Mouse (Mus musculus): Measurements from ENCODE around the gene Gpr158. TPM values are rescaled to one million over a fixed set of nuclear protein-coding genes. Genes with fewer than 3 reads are reported as not detected.
"Not testable (repeated sequence)": the region's sequence is repeated elsewhere in the genome, so short reads cannot be mapped to it uniquely, and the experiment has no call there.

Gpr158 gene
- under 1 TPM; 0.05 to 0.14 TPM for total RNA-seq (2021)

DNA sequence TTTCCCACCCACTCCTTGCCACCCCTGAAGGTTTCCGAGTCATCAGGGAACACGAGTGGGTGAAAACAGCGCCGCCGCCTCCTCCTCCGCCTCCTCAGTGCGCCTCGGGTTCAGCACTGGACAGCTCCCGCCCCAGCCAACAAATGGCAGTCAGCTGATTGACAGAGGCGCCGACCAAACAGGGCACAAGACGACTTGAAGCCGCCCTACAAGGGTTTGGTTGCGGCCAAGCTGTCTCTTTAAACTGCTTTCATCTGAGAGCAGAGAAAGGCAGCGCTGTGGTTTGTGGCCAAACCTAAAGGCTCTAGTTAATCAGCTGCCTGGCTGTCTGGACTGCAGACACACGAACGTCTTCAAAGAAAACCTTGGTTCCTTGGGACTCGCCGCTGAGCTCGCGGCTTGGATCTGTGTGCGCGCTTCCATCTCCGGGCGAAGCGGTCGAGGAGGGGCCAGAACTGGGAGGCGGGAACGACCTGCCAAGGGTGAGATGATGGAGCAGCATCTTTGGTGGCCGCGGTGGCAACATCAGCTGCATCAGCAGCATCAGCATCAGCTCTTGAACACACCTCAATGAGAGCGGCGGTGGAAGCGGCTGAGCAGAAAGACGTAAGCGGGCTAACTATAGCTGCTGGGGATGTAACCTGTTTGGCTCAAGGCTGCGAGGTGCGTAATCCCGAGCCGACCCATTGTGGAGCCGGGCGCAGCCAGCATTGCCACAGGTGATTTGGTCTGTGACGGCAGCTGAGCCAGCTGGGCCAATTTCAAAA lies at the start of gene Gpr158:
TSS of gene Gpr158 (plus strand) at position 198 of the 767 bp plus-strand sequence.
- peak; percentile 91 for DNase-seq

DNA sequence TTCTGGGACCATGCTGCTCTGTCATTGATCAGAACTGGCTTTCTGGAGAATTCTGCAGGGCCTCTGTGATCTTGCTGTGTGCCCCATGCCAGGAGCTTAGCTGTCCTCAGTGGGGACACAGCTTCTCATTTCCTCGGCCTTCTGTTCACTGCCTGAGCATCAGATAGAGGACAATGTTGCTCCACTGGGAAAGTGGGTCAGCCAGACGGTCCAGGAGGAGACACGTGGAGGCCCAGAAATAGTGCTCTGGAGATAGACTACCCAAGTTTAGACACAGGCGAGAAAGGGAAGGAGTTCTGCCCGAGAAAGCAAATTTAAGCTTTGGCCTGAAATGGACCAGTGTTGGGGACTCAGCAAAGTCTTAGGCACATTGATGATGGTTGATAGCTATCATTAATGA lies 23.5 kb upstream of the Gpr158 start:
- DNase-seq = no peak

DNA sequence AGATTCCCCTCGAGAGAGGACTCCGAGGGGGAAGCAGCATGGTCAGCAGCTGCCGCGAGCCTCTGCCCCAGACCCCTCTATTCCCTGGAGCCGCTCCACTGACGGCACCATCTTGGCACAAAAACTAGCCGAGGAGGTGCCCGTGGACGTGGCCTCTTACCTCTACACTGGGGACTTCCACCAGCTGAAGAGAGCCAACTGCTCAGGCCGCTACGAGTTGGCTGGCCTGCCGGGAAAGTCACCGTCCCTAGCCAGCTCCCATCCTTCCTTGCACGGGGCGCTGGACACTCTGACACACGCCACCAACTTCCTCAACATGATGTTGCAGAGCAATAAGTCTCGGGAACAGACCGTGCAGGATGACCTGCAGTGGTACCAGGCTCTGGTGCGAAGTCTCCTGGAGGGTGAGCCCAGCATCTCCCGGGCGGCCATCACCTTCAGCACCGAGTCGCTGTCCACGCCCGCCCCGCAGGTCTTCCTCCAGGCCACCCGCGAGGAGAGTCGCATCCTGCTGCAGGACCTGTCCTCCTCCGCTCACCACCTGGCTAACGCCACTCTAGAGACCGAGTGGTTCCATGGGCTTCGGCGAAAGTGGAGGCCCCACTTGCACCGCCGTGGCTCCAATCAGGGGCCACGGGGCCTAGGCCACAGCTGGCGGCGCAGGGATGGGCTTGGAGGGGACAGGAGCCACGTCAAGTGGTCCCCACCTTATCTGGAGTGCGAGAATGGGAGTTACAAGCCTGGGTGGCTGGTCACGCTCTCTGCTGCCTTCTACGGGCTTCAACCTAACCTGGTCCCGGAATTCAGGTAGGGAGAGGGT lies 1.2 kb downstream of the Gpr158 start:
- DNase-seq = peak; percentile 44

DNA sequence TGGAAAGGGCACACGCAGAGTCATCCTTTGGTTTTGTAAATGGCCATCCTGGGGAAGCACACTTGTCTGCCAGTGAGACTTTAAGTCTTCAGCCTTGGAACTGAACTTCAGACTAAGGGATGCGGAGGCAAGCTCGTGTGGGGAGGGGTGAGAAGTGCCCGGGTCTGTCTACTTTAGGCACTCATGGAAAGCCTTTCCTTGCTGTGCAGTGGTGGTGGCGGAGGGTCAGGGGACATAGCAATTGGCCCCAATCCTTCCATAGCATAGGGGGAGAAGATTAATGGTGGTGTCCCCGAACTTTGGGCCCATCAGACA lies 1.8 kb downstream of the Gpr158 start:
- DNase-seq = no peak

DNA sequence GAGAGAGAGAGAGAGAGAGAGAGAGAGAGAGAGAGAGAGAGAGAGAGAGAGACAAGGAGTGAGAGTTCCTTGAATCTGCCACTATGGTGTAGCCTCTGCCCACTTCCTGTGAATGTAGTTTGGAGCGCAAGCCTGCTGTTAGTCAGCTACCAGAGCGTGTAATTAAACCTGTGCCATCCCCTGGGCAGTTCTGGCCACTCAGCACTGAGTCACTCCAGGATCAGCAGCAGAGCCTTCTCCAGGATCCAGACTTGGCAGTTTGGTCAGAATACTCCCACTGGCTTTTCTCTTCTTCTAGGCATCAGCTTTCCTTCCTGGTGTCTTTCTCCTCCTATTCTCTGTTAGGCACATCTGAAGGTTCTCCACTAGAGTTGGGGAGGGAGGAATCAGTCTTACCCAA lies 2.2 kb downstream of the Gpr158 start:
- DNase-seq = no peak

DNA sequence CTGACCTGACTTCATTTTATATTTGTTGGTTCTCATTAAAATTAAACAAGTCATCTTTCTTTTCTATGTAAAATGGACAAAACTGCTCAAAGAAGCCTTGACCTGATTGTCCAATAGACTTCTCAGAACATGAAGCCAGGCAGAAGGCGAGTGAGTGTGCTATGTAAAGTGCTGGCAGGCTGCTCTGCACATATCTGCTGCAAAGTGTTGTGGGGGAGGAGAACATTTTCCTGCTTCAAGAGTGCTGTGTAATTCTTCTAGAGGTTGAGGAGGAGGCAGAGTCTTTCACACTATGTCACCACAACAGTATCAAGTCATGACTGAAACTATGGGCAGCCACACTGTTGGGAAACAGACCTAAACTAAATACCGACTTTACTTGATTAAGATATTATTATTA lies 12.2 kb downstream of the Gpr158 start:
- DNase-seq = no peak

DNA sequence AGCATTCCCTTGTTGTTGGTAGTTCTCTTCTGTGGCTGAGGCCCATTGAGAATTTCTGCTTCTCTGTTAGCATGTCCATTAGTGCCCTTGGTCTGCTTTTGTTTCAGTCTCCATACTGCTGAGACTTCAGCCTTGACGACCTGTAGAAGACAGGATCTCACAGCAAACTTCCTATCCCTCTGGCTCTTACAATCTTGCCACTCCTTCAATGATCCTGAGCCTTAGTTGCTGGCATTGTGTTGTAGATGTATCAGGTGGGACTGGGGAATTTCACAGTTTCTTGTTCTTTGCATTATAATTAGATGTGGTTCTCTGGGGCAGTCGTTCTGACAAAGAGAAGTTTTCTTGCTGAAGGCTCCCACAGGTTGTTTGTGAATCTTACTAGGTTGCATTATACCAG lies 25.4 kb downstream of the Gpr158 start:
- no peak for DNase-seq

DNA sequence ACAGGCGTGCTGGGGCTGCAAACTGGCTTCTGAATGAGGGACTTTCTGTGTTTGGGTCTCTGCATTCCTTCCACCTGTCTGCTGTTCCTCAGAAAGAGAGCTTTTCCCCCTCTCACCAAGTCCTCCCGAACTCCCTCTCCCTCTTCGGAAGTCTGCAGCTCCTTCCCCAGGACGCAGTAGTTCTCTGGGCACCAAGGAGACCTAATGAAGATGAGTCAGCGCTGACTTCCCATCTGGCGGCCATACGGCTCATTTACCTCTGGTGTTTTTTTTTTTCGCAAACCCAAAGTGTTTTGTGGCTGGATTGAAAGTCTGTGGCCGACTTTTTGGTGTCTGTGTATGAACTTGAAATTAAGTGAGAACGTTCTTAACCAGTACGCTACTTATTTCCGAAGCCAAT lies 30.0 kb downstream of the Gpr158 start:
- DNase-seq = no peak

DNA sequence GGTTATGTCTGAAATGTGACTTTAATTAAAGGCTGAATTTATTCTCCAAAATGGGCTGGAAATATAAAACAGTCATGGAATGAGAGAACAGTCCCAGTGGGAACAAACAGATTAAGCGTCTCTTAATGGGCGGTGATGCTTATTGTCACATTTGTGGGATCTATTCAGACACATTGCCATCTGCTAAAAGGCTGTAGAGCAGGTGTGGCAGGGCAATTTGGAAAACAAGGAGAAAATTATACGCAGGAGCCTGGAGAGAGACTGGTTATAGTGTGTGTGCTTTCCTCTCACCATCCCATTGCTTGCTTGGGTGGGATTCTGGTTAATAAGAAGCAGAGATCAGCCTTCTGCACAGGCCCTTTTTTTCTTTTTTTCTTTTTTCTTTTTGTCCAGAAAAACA lies 32.3 kb downstream of the Gpr158 start:
- DNase-seq = no peak

DNA sequence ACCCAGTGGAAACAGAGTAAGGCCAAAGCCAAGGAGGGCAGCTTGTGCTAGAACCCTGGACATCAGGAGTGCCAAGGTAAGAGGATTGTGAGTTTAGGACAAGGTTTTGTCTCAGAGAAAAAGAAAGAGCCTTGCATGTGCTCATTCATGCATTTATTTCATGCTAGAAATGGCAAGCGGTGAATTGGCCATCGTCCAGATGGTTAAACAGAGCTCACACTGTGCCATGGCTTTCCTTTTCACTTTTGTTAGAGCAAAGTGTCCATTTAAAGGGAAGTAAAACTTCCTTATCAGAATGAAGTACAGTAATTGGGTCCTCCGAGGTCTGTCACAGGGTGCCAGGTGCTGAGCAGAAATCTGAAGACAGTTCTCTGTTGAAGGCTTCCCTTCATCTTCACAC lies 38.3 kb downstream of the Gpr158 start:
- DNase-seq = no peak

DNA sequence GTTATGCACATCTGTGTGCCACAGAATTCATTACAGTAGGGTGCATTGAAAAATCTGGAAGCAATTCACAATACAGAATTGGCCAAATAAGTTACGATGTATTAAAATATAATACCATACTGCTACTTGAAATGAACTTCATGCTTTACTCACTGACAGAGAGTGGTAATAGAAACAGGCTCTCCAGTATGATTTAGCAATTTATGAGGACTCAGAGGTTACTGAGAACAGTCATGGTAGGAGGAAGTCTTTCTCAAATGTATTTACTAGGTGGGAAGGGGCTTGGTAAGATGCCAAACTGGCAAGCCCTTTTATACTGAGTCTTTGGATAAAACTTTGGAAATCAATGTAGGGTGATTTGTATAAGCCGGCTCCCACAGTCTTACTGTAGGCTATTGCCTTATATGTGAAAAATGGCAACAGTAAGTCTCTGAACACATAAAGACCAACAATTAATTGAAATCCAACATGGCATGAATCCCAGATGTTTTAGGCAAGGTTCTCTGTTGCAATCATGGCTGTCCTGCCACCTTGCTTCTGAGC lies 40.2 kb downstream of the Gpr158 start:
- no peak for DNase-seq

DNA sequence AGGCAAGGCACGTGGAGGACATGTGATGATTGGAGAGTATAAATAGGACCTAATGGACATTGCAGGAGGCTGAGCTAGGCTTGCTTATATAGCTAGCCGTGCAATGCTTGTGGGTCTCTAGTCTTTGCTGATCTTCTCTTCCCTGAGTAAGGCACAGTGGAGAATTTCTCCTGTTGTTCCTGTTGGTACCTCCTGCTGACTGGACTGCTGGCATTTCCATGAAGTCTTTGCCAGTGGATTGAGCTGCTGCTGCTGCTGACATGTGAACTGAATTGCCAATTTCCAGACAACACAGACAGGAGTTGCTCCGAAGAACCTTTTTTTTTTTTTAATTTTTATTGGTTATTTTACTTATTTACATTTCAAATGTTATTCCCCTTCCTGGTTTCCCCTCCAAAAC lies 41.5 kb downstream of the Gpr158 start:
- DNase-seq = no peak

DNA sequence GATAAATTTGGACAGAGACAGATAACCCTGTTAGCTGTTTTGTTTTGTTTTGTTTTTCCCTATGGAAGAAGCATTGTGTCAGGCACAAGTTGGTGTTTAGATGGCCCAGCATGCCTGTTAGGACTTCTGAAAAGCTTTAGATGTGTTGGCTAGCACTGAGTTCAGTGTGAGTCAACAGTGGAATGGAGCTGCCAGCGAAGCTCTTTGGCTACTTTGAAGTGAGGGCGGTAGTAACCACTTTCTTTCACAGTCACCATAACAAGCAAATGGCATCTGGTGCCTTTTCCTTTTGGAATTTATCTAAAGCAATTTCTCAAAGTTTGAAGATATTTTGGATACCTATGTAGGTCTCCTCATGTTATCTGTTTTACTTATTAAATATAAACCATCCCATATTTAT lies 62.9 kb downstream of the Gpr158 start:
- no peak for DNase-seq

DNA sequence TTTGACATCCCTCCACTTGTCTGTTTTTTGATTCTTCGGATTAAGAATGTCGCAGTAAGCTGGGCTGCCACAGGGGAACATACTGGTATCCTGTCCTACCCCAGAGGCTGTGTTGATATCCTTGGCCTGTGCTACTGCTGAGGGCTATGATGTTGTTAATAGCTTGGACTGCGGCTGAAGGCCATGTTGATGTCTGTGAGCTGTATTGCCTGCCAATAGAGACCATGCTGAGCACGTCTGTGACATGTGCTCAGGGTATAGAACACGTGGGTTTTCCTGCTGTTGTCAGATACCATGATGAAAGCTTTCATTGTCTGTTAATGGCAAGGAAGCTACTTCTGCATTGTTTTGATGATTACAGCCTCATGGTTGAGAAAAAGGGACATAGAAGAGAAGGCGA lies 63.8 kb downstream of the Gpr158 start:
- DNase-seq = no peak

DNA sequence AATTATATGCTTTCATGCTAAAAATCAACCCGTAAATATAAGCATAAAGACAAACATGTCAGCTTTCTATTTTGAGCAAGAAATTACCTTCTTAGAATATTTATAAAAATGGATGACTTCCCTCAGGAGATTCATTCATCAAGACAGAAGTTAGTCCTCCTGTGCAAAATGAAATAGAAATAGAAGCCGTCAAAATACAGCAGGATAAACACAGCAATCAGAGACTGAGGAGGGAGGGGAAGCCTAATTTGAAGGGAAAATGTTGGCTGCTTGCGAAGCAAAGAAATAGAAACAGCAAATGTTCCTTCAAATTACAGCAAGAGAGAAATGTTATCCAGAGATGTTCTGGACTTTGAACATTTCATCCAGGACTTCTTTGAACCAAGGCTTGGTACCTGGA lies 72.3 kb downstream of the Gpr158 start:
- DNase-seq = no peak

DNA sequence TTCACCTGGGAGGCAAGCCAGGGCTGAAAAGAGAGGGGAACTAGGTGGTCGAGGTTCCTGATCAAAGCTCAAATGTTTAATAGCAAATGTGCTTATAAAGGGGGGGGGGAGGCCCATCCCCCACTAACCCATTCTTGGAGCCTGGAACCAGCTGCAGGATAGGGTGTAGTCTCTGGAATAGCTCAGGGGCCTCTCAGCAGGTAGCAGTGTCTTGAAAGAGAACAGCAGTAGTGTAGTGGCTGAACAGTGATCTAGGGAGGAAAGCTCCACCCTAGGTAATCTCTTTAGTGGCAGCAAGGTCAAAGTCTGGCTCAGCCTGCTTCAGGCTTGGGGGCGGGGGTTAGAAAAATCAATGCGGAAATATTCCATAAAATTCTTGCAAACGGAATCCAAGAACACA lies 93.3 kb downstream of the Gpr158 start:
- DNase-seq = not testable (repeated sequence)

DNA sequence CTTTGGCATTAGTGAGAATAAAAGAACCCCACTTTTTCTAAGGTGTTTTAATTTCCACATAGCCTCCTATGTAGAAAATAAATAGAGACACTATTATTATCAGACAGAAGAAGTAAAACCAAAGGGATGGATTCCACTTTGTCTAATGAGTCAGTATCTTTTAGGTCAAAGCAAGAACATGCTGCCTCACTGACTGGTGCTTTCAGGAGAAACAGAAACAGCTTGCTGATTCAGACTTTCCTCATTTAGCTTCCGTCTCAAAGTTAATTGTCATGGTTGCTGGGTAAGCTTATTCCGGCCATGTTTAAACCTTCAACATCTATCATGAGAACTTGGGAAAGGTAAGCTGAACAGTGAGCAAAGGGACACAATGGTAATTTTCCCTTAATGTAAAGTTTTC lies 107.6 kb downstream of the Gpr158 start:
- no peak for DNase-seq

DNA sequence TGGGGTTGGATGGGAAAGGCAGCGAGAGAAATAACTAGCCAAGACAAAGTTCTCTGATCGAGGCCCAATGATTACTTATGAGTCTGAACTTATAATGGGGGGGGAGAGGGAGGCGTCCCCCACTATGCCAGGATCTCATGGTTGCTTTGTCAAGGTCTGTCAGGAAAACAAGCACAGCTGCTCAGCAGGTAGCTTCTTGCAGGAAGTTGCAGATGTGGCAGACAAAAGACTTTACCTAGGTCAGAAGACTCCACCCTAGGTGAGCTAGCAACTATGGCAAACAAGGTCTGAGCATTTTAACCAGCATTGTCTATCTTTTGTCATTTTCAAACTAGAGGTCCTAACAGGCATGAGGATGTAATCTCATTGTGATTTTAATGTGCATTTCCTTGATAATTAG lies 129.5 kb downstream of the Gpr158 start:
- DNase-seq = no peak

DNA sequence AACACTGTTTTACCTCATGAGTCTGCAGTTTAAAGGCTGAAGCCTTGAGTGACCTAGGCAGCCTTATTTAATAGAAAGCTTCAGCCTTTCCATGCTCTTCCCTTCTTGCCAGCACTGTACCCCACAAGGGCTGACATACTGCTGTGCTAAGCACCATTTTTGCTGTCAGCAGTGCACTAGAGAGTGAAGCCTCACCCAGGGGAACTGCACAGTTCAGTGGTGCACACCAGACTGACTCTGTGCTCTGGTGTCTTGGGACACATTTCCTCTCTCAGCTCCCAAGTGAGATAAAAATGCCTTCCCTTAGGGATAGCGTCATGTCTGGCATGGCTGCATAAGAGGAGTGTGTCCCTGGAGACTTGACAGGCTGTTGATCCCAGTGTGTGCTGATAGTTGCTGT lies 130.6 kb downstream of the Gpr158 start:
- DNase-seq = no peak

DNA sequence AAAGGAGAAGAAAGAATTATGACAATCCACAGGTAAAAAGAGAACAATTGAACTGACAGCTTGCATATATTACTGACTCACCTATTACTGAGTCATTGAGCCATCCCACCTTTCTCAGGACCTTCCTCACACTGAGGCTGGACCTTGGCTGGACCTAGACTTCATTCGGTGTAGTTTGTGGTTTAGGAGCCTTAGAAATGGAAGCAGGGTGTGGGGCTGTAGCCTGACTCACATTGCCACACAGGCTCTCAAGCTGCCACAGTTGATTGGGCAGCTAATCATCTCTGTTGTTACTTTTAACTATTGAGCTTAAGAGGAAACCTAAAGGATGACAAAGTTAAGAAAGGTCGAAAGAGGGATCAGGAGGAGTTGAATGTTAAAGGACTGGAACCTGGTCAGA lies 132.1 kb downstream of the Gpr158 start:
- no peak for DNase-seq

DNA sequence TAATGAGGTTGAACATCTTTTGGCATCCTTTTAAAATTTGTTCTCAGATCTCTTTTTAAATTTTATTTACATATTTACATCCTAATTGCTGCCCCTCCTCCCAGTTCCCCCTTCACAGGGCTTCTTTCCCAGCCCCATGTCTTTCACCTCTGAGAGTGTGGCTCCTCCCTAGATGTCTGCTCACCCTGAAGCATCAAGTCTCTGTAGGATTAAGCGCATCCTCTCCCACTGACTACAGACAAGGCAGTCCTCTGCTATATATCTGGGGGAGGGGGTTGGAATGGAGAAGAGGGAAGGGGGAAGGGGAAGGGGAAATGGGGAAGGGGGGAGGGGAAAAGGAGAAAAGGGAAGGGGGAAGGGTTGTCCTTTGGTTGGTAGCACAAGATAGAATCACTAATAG lies 140.1 kb downstream of the Gpr158 start:
- no peak for DNase-seq

DNA sequence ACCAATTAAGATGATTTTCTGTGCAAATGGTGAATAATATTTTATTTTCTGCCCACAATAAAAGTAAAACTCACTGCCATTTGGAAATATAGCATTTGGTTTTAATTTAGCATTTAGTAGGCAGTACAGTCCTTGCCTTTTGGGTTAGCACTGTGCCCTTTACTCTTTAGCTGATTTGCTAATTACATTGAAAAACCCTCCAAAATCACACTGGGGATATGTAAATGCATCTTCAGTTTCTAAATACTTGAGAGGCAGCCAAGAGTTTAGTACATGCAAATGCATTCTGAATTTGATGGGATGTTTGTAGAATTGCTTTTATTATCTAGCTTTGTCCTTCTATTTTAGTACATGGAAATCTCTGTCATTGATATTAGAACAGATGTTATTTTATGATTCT lies 163.4 kb downstream of the Gpr158 start:
- DNase-seq = no peak

DNA sequence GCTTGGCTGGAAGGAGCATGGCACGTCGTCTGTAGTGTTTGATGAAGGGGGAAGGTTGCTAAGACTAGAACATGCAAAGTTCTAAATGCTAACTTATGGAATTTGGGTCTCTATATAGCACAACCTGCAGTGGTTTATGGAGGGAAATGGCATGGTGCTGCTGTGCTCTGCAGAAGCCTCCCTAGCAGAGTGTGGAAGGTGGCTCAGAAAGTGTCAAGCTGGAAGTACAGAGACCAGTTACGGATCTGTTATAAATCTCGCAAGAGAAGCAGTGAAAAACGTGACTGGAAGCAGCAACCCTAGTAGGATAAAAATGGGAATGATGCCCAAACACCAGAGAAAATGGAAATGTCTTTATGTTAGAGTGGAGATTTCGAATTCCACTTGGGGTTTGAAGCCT lies 251.8 kb downstream of the Gpr158 start:
- DNase-seq = no peak

DNA sequence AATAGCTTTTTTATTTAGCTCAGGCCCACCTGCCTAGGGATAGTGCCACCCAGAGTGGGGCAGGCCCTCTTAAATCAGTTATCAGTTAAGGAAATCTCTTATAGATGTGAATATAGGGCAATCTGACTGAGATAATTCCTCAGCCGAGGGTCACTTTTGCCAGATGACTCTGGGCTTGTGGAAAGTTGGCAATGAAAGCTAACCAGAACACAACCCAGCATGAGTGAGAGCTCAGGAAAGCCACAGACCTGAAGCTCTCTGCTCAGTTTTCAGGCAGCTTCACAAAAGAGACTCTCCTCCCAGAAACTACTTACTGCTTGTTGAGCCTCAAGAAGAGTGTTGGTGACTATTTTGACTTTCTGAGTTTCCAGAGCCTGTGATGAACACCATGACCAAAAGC lies 264.8 kb downstream of the Gpr158 start:
- no peak for DNase-seq

Data from heart, postnatal 4 days (tissue).